Mouse (Mus musculus): ENCODE data around the gene Cbfa2t2. TPM values are rescaled to one million over a fixed set of nuclear protein-coding genes. Genes with fewer than 3 reads are reported as not detected.
"Not testable (repeated sequence)": the region's sequence is repeated elsewhere in the genome, so short reads cannot be mapped to it uniquely, and the experiment has no call there.

The Cbfa2t2 gene
- polyA plus RNA-seq, 2 experiments from 2014 or later = 19.7 to 21.8 TPM

GRCm38 (mm10) chr2:154474251-154475061, 38.2 kb downstream of the Cbfa2t2 start:
- ATAC-seq = no peak

GRCm38 (mm10) chr2:154475062-154475349, 38.7 kb downstream of the Cbfa2t2 start:
- ATAC-seq = no peak

GRCm38 (mm10) chr2:154475861-154476260, 39.6 kb downstream of the Cbfa2t2 start:
- ATAC-seq = no peak

- ATAC-seq = no peak
Observed at GRCm38 (mm10) chr2:154477028-154477427, 40.7 kb downstream of the Cbfa2t2 start.

GRCm38 (mm10) chr2:154491788-154492187, 55.5 kb downstream of the Cbfa2t2 start:
- no peak for ATAC-seq

- not testable (repeated sequence) for ATAC-seq
Observed at GRCm38 (mm10) chr2:154493559-154493958, 57.3 kb downstream of the Cbfa2t2 start.

GRCm38 (mm10) chr2:154495021-154495420, 58.7 kb downstream of the Cbfa2t2 start:
- no peak for ATAC-seq

- no peak for ATAC-seq
Observed at GRCm38 (mm10) chr2:154498571-154498970, 62.3 kb downstream of the Cbfa2t2 start.

- ATAC-seq = no peak
Observed at GRCm38 (mm10) chr2:154499717-154500247, 63.5 kb downstream of the Cbfa2t2 start.

GRCm38 (mm10) chr2:154500758-154501157, 64.5 kb downstream of the Cbfa2t2 start:
- no peak for ATAC-seq

- no peak for ATAC-seq
Observed at GRCm38 (mm10) chr2:154507076-154507475, 70.8 kb downstream of the Cbfa2t2 start.

GRCm38 (mm10) chr2:154507566-154508283, 71.4 kb downstream of the Cbfa2t2 start:
- ATAC-seq = no peak

GRCm38 (mm10) chr2:154508450-154508849, 72.2 kb downstream of the Cbfa2t2 start:
- no peak for ATAC-seq

GRCm38 (mm10) chr2:154510141-154510540, 73.9 kb downstream of the Cbfa2t2 start:
- no peak for ATAC-seq

GRCm38 (mm10) chr2:154516944-154517343, 80.7 kb downstream of the Cbfa2t2 start:
- ATAC-seq = no peak

- no peak for ATAC-seq
Observed at GRCm38 (mm10) chr2:154517424-154517823, 81.1 kb downstream of the Cbfa2t2 start.

- no peak for ATAC-seq
Observed at GRCm38 (mm10) chr2:154521449-154521848, 85.2 kb downstream of the Cbfa2t2 start.

GRCm38 (mm10) chr2:154522334-154522733, 86.1 kb downstream of the Cbfa2t2 start:
- no peak for ATAC-seq

GRCm38 (mm10) chr2:154525285-154525684, 89.0 kb downstream of the Cbfa2t2 start:
- no peak for ATAC-seq

GRCm38 (mm10) chr2:154526531-154526930, 90.2 kb downstream of the Cbfa2t2 start:
- ATAC-seq = no peak

GRCm38 (mm10) chr2:154532888-154533287, 96.6 kb downstream of the Cbfa2t2 start:
- ATAC-seq = no peak

- no peak for ATAC-seq
Observed at GRCm38 (mm10) chr2:154534704-154535270, 98.5 kb downstream of the Cbfa2t2 start.

GRCm38 (mm10) chr2:154538310-154538709, 102.0 kb downstream of the Cbfa2t2 start:
- no peak for ATAC-seq

Measured in activated CD4-positive, CD25-positive, alpha-beta regulatory T cell, adult 4 months (primary cell).